Mouse (Mus musculus) CH12.LX (cell line): ENCODE measurements at regions not wholly inside any gene's neighbourhood (a gene's known extent, or its start where the extent isn't known, plus 50 kb on each side); places are given as distances from the start of the nearest gene placed in this dataset.

Source experiments
- E2F4 ChIP-seq: IDR thresholded peaks from 2 replicates; pipeline ENCODE4 v1.6.1; 2011; ENCODE audit warnings: low read depth, low read length, improper control_type of control experiment; ENCODE audit not compliant: insufficient replicate concordance
- JUND ChIP-seq: conservative IDR thresholded peaks from 2 replicates; pipeline ENCODE4 v1.6.1; 2011; ENCODE audit warnings: low read depth, low read length, improper control_type of control experiment
- SMC3 ChIP-seq: IDR thresholded peaks from 2 replicates; pipeline ENCODE4 v1.6.1; 2011; ENCODE audit warnings: low read depth, low read length, improper control_type of control experiment
- USF1 ChIP-seq: IDR thresholded peaks from 2 replicates; pipeline ENCODE4 v1.6.1; 2014; ENCODE audit warnings: low read depth, mild to moderate bottlenecking, inconsistent platforms, low read length, improper control_type of control experiment

DNA sequence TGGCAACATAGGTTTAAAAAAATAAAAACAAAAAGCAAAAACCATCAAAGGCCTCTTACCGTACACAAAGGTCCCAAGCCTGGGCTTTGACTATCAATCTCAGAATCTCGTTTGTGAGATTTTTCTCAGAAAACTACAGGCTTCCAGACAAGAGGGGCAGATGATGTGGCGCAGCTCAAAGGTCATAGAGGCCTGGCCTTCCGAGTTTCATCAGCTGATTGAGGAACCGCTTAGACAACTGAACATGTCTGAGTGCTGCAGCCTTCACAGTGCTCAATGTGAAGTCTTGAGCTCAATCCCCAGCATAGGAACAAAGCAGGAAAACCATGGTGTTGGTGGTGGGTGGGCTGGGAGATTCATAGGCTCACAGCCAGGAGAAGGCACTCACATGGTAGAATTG, 227.9 kb upstream of the Sulf2 start:
- TF ChIP-seq JUND (no peak), SMC3 (no peak), E2F4 (no peak), USF1 (no peak)
